Mouse (Mus musculus): Measurements from ENCODE around the gene Crhr2.

GRCm38 (mm10) chr6:55169818-55170217 lies 37.0 kb upstream of the Crhr2 start:
- no peak for TF ChIP-seq CTCF (IDR thresholded peaks at IDR 0.05; ENCODE audit: low read depth)
- no peak for TF ChIP-seq EP300 (IDR thresholded peaks at IDR 0.05; ENCODE audit: low read depth)

All from heart, postnatal 0 days (tissue).